Mouse (Mus musculus) neutrophil, adult 59 days (primary cell): ENCODE measurements around the gene Ptger2. TPM values are rescaled to one million over a fixed set of nuclear protein-coding genes. Genes with fewer than 3 reads are reported as not detected.

Experiments
- total RNA-seq, 2 experiments: library from RNA; stranded (reverse); gene quantifications; 1 replicate in 1 of 2; 2 replicates in 1 of 2; pipeline ENCODE4 v1.2.4; 2023

Gene Ptger2
- 10 to 100 TPM; 27.7 to 40.3 TPM for total RNA-seq

DNA sequence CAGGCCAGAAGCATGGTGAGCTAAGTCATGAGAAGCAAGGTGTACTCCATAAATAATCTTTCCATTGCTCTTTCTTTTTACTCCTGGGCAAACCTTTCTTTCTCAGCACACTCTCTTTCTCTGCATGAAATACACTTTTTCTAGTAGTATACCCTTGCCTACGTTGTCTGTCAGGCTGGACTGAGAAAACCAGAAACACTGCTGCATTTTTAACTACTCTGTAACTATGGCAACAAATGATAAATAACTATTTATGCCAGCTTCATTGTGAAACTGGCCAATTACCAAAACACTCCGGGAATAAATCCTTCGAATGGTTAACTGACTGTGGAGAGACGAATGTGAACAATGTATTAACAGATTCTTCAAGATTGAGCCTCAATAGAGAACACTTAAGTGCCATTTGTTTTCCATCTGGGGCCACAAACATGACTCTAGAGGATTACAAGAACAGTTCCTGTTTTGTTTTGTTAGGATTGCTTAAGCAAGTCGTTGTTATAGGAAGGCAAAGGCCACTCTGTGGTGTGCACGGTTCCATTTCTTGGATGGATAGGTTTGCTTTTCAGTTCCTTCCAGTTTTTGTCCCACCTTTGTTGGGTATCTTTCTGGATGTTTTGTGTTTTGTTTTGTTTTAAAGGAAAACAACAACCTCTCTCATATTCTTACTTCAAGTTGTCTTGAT is at the start of gene Ptger2:
Ptger2 (plus strand) TSS at position 522 of the 682 bp plus-strand sequence.

Other genes starting within 250 kb of the Ptger2 start
- gene Gm8267, start 237.9 kb upstream of the Ptger2 start, total RNA-seq: not detected
- gene Ptgdr, start 128.8 kb upstream of the Ptger2 start, total RNA-seq: under 1 TPM; 0.49 TPM
- gene Gpr137c, start 231.5 kb downstream of the Ptger2 start, total RNA-seq: 1 to 10 TPM; 4.1 to 5.6 TPM
- gene Txndc16, start 232.1 kb downstream of the Ptger2 start, total RNA-seq: 10 to 100 TPM; 17.9 to 22.8 TPM